Mouse (Mus musculus) brain, embryonic 14.5 days (tissue): ENCODE measurements around the gene Ube2r2.

Experiments used
- CTCF ChIP-seq: fragments of 200-500 bp; IDR thresholded peaks from 2 replicates; pipeline ENCODE4 v1.5.1; 2012; ENCODE audit warnings: inconsistent platforms, mild to moderate bottlenecking, moderate library complexity, borderline replicate concordance; ENCODE audit not compliant: insufficient read depth, insufficient read length; ENCODE audit errors: extremely low read depth
- POLR2A ChIP-seq: fragments of 200-500 bp; IDR thresholded peaks from 2 replicates; pipeline ENCODE4 v1.6.1; 2012; ENCODE audit warnings: mild to moderate bottlenecking, inconsistent platforms, borderline replicate concordance; ENCODE audit not compliant: poor library complexity, insufficient read depth, insufficient read length, severe bottlenecking; ENCODE audit errors: extremely low read depth

- 0 out of 2 replicates have a peak, but pooled peaks have one; percentile 1 for TF ChIP-seq CTCF
- TF ChIP-seq POLR2A = no peak
Measured at GRCm38 (mm10) chr4:41170970-41171369, 35.4 kb downstream of the Ube2r2 start.
